Mouse (Mus musculus): ENCODE results near the gene Slc8a1.

Slc8a1 gene

DNA sequence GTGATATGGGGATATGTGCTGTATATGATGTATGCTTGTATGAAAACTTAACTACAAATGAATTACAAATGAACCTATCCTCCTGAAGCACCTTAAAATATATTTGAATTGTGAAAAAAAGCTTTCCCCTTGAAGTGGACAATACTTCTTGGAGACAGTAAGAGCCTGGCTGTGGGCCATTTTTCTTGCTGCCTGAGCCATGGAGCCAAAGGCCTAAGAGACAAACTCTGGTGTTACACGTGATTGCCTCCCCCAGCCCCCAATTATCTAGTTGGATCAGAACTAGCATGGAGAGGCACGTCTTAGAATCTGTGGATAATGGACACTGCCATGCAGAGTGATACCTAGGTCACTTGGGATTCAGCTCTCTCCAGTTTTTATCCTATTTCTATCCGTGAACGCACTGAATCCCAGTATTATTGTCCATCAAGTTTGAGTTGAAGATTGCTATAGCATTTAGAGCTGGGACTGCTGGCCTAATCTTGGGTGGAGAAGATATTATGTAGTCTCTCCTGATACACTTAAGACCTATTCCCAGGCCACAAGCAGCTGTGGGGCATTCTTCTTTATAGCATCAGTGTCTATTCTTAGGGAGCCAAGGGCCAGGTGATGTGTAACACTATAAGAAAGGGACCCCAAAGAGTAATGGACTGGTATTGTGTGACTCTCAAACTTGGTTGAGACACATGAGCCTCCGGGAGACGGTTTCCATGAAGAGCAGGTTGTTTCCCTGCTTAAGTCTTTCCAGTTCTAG, 321.6 kb downstream of the Slc8a1 start:
- no peak for DNase-seq

DNA sequence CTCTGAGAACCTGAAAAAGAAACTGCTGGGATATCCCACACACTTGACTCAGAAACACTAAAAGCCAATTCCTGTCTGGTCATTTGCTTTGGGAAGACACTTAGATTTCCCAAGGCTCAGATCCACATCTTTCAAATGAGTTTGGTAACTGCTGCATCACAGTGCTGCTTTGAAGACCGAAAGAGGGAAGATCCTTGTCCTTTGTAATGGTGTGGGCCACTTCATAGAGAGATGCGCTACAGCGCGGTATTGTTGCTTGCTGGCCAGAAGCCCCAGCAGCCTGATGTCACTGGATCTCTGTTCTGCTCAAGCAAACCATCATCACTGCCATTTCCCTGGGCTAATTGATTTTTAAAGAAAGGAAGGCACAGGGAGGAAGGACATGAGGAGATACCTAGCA, 325.4 kb downstream of the Slc8a1 start:
- no peak for DNase-seq

DNA sequence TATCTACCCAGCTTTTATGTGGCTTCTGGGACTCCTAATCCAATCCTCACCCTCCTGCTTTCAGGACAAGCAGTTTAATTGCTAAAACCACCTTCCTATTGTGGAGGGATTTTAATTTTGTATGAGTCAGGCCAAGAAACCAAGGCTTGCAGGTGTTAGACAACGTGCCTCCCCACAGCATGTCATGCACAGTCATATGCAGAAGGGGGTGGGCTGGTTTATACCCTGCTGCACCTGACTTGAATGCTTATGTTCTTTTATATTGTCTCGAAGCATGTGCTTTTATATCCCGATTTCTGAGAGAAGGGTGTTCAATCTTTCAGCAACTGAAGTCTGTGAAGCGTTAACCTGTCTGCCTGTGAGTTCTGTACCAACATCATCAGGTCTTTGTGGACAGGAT, 334.0 kb downstream of the Slc8a1 start:
- no peak for DNase-seq

- DNase-seq: no peak
Measured at GRCm38 (mm10) chr17:81403121-81403520, 335.1 kb downstream of the Slc8a1 start.

GRCm38 (mm10) chr17:81402636-81403035, 335.5 kb downstream of the Slc8a1 start:
- DNase-seq: peak; percentile 55 to 61

DNA sequence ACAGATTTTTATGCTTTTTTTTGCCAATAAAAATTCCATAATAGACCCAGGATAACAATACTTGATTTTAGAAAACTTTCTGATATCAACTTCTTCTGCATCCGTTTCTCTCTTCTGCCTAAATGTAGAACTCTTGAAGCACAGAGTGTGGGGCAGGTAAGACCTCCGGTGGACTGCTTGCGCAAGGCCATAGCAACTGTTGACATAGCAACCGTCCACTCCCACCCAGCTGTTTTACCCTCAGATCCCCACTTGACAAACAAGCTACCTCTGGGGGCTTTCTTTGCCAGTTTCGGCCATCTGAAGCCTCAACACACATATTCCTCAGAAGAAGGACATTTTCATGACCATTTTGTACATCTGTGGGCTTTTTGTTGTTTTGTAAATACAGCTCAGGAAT, 337.8 kb downstream of the Slc8a1 start:
- DNase-seq: no peak

GRCm38 (mm10) chr17:81397434-81397833, 340.7 kb downstream of the Slc8a1 start:
- DNase-seq: no peak

GRCm38 (mm10) chr17:81394124-81394523, 344.1 kb downstream of the Slc8a1 start:
- no peak for DNase-seq

DNA sequence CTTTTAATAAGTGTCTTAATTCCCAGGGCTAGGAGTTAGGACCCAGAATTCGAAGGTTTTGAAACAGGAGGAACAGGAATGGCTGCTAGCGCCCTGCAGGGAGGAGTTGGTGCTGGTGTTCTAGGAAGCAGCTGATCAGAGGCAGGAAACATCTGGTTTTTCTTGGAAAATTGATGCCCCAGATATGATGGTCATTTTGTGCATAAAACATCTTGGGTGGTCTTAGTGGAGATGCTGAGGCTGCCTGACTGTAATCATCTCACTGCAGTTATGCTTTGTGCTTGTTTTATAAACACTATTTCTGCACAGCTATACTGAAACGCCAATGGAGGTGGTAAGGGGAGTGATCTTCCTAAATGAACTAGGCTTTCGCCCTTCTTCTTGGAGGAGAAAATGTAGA, 345.1 kb downstream of the Slc8a1 start:
- DNase-seq: no peak

GRCm38 (mm10) chr17:81391478-81391877, 346.7 kb downstream of the Slc8a1 start:
- no peak for DNase-seq

- DNase-seq: peak; percentile 57 to 65
Measured at GRCm38 (mm10) chr17:81390790-81391189, 347.4 kb downstream of the Slc8a1 start.

- DNase-seq: no peak
Measured at GRCm38 (mm10) chr17:81386118-81386517, 352.1 kb downstream of the Slc8a1 start.

DNA sequence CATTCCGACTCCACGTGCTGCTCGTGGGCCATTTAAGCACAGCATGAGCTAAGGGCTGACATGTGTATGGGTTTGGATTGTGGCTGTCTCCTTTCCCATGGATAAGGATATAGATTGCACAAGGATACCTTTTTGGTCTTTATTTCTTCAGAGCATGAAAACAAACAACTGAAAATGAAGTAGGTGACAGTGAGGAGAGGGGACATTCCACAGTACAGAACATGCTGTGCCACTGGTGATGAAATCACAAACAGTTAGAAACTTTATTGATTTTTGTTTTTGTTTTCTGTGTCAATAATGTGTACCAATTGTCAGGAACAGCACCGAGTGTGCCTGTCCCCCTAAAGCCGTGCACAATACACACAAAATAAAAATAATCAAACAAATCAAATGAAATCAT, 352.7 kb downstream of the Slc8a1 start:
- no peak for DNase-seq

- DNase-seq: no peak
Measured at GRCm38 (mm10) chr17:81383461-81383860, 354.7 kb downstream of the Slc8a1 start.

GRCm38 (mm10) chr17:81378436-81378835, 359.7 kb downstream of the Slc8a1 start:
- no peak for DNase-seq

DNA sequence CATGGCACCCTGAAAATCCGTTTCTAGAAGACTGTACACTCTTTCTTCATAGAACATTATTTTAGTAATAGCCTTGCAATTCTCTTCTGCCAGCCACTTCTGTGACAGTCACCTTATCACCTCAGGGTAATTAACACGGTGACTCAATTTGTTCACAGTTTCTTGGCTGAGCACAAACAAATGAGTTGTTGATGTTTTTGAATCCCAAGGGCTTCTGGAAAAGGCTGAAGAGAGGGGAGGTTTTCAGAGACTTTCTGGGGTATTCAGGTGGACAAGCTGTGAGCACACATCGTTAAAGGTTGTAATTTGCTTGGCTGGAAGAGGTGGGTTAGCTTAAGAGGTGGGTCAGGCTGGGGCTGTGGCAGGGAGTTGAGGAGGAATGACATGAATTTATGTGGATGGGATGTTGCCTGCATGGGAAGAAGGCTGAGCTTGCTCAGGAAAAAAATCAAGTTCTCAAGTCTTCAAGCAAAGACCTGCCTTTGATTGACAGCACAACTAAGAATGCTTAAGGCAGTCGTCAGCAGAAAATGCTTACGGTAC, 360.3 kb downstream of the Slc8a1 start:
- no peak for DNase-seq

- no peak for DNase-seq
Measured at GRCm38 (mm10) chr17:81377195-81377594, 361.0 kb downstream of the Slc8a1 start.

DNA sequence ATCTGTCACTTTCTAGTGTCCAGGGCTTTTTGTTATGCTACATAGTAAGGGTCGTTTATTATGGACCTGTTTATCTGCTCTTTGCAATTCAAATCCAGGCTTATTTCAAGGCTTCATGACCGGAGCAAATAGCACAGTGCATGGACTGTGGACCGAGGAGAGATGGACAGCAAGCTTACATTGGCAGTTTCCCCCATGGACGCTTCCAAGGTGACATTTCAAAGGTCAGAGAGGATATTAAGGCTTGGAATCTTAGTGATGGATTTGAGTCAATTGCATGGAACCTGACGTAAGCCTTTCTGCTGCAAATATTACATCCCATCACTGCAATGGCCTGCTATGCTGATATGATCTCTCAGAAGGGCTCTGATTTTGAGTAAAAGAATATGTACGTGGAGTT, 362.3 kb downstream of the Slc8a1 start:
- DNase-seq: no peak

GRCm38 (mm10) chr17:81369036-81369435, 369.1 kb downstream of the Slc8a1 start:
- DNase-seq: no peak

- no peak for DNase-seq
Measured at GRCm38 (mm10) chr17:81368503-81368902, 369.7 kb downstream of the Slc8a1 start.

DNA sequence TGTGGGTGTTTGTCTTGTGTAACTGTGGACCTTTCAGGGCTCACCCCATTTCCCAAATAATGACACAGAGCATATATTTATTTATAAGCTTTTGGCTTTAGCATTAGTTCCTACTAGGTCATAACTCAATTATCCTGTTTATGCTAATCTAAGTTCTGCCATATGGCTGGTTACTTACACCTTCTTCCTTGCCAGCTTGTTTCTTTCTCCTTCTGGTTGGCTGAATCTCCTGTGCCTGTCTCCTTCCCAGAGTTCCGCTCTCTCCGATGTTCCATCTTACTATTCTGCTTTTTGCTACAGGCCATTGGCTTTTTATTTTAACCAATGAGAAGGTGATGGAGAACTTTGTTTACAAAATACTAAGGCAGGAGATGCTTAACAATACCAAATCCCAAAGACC, 374.8 kb downstream of the Slc8a1 start:
- DNase-seq: no peak

- DNase-seq: no peak
Measured at GRCm38 (mm10) chr17:81360571-81360970, 377.6 kb downstream of the Slc8a1 start.

GRCm38 (mm10) chr17:81360032-81360431, 378.1 kb downstream of the Slc8a1 start:
- no peak for DNase-seq

- no peak for DNase-seq
Measured at GRCm38 (mm10) chr17:81336024-81336754, 402.0 kb downstream of the Slc8a1 start.

Data from cerebellum, postnatal 36 days (tissue).